Mouse (Mus musculus) ovary, postnatal 10 days (tissue): ENCODE results near the gene Pik3c2b.

Experiments
- DNase-seq: peaks from one replicate; pipeline ENCODE4 v3.0.0; 2022; ENCODE audit warnings: low spot score

Pik3c2b gene

DNA sequence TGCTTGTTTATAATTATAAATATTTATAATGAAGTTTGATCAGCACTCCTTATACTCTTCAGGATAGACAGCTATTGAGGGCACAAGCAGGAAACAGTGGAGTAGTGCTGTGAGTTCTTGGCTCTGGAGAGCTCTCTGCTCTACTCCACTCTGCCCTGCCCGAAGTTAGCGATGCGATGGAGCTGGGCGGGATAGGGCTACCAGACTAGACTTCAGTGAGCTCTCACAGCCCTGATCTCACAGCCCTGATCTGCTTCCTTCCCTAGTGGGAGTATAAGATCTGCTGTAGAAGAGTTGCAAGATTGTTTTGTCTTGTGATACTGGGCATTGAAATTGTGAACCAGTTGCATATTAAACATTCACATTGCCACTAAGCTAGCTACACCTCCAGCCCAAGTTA is 89.4 kb downstream of the Pik3c2b start:
- DNase-seq: no peak

DNA sequence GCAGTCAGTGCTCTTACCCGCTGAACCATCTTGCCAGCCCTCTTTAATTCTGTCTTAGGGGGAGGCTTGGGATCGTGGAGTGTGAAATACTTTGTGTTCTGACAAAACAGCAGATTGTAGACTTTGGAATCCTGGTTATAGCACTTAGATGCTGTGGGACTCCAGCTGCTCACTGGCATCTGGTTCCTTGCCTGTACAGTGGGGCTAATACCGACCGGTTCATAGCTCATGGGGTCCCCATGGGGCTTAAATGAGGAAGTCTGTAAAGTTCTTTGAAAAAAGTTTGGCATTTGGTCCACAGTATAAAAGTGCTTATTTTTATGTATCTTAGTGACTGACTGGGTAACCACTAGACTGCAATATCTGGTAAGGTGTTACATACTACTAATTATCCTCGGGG is 90.3 kb downstream of the Pik3c2b start:
- DNase-seq: no peak

DNA sequence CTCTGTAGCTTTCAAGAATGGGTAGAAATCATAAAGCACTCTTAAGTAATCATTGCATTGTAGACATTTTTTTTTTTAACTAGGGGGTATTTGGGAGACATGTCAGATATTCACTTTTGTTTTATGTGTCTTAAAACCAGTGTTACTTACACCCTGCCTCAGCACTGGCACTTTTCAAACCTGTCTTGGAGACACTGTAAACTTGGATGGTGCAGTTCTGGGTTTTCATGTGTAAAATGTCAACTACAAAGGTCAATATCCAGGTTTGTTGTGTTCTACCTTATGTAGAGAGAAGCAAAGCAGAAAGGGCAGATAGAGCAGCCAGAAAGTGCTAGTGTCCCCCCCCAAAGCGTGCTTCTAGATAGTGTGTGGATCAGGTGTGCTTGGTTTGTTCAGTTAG is 92.9 kb downstream of the Pik3c2b start:
- DNase-seq: no peak

DNA sequence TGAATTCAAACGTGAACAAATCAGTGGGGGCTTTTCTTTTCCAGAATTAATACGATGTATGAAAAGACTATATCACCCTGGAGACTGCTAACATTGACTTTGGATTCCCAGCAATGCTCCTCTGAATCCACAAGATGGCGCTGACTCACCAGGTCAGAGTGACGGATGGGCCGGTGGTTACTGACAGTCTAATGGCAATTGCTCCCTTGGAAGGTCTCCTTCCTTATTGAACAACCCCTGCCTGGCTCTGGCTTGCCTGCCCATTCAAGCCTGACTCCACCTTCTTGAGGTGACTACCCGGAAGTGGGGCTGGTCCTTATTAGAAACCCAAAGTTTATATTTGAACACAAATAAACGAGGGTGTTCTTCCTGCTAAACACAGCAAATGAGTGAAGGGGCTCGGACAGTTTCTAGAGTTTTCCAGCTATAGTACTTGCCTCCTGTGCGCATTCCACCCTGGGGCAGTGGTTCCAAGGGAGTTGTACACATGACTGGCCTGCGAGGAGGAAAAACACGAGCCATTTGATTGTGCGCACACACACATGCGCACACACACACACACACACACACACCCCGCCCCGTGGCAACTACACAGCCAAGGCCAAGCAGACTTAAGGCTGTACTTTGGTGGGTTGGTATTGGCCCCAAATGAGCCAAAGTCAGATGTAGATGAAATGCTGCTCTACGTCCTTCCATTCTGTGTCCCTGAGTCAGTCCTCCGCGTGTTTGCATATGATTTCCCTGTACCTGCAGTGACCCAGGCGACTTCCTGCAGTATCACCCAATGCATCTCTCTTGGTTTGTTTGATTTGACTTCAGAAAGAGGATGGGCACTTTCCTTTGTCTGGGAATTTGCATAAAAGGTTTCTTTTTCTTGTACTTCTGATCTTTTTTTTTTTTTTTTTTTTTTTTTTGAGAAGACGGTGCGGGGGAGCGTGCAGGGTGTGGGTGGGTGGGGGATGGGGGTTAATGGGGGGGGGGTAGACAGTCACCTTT is 100.8 kb downstream of the Pik3c2b start:
- no peak for DNase-seq

DNA sequence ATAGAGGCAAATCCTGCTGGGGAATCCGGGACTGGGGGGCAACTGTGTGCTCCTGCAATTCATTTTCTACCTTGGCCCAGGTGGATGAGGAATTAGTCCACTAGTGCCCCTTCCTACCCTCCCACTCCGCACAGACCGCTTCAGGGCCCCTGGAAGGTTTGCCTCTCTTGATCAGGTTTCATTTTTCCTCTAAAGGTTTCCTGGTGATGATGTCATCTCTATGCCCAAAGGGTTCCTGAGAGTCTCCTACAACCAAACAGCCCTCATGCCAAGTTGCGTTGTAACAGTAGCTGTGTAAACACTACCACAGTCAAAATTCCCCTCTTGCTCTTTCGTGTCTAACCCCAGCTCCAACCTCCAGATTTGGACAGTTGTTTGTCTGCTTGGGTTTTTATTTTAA is 101.9 kb downstream of the Pik3c2b start:
- DNase-seq: no peak

DNA sequence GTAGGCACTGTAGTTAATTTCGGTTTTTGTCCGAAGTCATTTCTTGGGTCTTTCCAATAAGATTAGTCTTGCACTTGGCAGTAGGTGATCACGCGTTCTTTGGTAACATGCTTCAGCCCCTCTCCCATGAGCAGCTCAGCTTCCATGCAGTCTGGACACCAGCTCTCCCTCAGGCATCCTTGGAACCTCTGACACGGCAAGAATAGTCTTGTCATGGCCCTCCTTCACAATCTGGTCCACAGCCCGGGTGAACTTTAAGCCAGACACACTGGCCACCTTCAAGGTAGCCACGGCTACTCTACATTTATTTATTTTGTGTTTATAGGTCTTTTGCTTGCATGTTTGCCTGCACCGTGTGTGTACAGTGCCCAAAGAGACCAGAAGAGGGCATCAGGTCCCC is 102.7 kb downstream of the Pik3c2b start:
- DNase-seq: no peak

DNA sequence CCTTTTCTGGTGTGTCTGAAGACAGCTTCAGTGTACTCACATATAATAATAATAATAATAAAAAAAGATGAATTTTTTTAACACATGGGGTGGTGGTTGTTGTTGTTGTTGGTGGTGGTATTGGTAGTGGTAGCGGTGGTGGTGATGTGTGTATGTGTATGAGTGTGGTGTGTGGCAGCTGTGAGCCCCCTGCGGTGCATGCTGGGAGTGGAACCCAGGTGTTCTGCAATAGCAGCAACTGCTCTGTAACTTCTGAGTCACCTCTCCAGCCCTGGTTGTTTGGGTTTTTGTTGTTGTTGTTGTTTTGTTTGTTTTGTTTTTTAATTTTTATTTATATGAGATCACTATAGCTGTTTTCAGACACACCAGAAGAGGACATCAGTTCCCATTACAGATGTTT is 105.1 kb downstream of the Pik3c2b start:
- DNase-seq: no peak

DNA sequence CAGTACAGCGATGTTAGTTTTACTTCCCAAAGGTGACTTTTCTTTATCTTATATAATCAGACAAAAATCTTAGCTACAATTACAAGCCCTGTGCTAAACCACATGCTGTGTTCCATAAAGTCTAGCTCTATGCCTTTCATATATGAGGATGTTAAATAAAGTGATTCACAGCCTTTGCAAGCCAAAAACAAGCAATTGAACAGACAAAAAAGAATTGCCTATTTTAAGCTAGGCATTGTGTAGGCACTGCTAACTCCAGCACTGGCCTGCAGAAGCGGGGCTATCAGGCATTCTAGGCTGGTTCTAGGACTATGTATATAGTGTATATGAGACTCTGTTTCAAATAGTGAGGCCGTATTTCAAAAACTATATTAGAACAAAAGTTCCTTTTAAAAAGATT is 106.7 kb downstream of the Pik3c2b start:
- DNase-seq: no peak

DNA sequence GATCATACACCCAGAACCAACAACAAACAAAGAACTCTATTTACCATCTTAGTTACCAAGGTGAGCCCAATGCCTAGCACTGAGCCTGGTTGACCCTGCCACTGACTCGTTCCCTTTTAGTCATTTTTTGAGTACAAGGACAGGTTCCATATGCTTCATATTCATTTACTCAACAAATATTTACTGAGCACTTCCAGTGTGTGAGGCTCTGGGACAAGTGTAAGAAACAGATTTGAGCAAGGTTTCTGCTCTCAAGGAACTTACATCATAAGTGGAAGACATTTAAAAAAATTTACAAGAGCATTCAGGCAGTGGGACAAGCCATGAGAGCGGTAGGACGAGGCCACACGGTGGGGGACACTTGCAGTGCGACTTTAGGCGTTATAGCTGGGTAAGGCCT is 109.8 kb downstream of the Pik3c2b start:
- no peak for DNase-seq
